Mouse (Mus musculus) brain, adult 10 weeks (tissue): ENCODE measurements around the gene Tpbg. TPM values are rescaled to one million over a fixed set of nuclear protein-coding genes. Genes with fewer than 3 reads are reported as not detected.

Source experiments
- polyA plus RNA-seq: library from polyadenylated mRNA; stranded (reverse); fragments of 350-450 nt; fragmentation: Illumina TruSeq; extraction: RNeasy Lipid Tissue Mini Kit (QIAGEN cat#74804); gene quantifications from one replicate; pipeline ENCODE4 v1.2.3, GENCODE M21; 2015; ENCODE audit warnings: low read depth, low replicate concordance

The Tpbg gene
- polyA plus RNA-seq, result 10.8 TPM

GRCm38 (mm10) chr9:85842351-85843011, at the start of gene Tpbg:
TSS of gene Tpbg (plus strand) at chr9:85842380.

Other genes with a start within 250 kb of the Tpbg start
- gene Ibtk, start 93.0 kb upstream of the Tpbg start, polyA plus RNA-seq, result 15.9 TPM